Mouse (Mus musculus) brain, adult 2 months (tissue): ENCODE results near the gene Clybl.

Experiments
- DNase-seq: peaks from one replicate; pipeline ENCODE4 v3.0.0; 2011; ENCODE audit warnings: low read depth, low spot score

The Clybl gene

DNA sequence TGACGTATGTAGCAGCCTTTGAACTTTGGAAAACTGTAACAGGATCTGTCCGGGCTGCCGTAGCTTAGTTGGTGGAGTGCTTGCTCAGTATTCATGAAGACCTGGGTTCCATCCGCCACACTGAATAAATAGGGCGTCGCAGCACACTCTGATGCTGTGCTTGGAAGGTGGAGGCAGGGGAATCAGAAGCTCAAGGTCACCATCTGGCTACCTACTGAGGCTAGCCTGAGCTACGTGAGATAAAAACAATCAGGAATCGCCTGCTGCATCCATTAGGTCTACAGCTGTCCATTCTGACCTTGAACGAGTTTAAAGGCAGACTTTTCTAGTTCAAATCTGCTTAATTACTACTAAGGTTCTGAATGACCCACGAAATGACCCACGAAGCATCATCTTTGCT lies 118.8 kb downstream of the Clybl start:
- DNase-seq, result no peak

DNA sequence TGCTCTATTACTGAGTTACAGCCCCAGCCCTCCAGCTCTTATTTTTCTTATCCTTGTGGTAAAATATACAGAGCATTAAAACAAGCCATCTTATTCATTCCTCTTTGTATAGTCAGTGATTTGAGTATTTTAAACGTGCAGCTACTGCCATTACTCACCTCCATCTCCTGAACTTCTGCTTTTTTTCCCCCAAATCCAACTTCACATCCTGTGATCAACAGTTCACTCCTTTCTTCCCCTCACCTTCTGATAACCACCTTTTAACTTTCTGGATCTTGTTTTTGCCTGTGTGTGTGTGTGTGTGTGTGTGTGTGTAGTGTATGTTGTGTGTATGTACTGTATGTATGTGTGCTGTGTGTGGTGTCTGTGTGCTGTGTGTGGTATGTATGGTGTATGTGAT lies 122.3 kb downstream of the Clybl start:
- no peak for DNase-seq

DNA sequence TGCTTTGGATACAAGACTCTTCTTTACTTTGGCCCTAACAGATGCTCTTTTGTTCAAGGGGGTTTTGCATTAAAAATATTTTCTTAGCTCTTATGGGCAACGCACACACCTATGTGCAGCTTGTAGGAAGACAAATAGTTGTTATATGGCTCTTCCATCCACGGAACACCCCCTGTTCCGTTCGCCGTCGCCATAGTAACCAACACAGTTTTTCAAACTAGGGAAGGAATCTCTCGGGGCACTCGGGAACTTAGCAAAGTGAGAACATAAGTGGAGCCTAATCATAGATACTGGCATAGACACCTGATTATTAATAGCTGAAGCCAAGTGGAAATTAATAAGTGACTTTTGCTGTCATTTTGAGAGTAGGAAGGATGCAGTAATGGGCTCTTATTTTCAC lies 123.6 kb downstream of the Clybl start:
- peak; percentile 36 for DNase-seq

DNA sequence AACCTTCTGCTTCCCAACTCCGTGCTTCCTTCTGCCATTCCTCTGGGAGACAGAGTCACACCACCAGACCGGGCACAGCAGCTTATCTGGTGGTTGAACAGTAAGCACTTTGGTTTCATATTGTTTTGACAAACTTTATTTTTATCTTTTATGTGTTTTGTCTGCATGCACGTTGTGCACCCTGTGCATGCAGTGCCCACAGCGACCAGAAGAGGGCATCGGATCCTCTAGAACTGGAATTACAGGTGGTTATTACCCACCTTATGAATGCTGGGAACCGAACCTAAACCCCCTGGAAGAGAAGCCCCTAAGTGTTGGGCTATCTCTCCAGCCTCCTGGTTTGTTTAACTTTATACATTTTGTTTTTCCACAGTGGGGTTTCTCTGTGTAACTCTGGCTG lies 130.9 kb downstream of the Clybl start:
- no peak for DNase-seq

DNA sequence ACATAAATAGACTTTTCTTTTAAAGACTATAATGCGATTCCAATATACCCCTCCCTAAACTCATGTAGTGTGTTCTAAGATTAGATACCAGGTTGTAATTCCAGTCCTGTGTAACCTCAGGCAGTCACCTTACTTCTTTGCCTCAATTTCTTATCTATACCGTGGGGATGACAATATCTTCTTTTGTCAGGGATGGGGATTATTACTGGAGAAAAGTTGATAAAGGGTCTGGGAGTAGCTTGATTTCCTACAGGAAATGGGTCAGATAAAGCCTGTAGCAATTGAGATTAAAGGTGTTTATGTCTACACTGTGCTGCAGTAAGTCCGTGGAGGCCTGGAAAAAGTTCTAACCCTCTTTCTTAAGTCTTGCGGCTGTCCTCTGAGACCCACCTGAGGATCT lies 131.8 kb downstream of the Clybl start:
- DNase-seq, result no peak

DNA sequence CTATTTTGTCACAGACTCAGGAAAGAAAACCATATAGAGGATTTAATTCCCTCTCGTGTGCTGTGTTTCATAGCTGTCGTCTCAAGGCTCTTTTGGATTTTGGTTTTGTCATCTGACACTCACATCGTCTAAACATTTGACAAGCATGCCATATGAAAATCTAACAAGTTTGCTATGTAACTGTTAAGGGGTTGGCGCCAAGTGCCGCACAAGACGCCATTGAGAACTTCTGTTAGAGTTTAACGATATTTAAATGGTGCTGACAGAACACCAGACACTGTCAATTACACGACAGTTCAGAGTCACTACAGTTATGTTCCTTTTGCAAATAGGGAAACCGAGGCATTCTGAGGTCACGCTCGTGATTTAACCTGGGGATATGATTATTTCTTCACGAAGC lies 134.2 kb downstream of the Clybl start:
- DNase-seq, result no peak

DNA sequence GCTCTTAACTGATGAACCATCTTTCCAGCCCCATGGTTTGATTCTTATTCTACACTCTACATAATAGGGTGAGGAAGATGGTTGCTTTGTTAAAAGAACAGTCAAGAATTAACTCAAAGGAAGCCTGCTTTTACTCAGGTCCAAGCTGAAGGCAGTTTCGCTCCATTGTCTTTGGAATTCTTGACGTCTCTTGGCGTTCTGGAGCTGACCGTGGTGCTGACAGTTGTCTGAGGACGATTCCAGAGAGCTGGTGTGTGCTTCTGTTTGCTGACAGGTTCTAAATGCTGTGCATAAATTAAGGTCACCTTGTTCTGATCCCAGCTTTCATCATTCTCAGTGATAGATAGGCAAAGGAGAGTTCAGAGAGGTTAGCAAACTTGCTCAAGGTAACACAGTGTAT lies 140.6 kb downstream of the Clybl start:
- DNase-seq, result no peak

DNA sequence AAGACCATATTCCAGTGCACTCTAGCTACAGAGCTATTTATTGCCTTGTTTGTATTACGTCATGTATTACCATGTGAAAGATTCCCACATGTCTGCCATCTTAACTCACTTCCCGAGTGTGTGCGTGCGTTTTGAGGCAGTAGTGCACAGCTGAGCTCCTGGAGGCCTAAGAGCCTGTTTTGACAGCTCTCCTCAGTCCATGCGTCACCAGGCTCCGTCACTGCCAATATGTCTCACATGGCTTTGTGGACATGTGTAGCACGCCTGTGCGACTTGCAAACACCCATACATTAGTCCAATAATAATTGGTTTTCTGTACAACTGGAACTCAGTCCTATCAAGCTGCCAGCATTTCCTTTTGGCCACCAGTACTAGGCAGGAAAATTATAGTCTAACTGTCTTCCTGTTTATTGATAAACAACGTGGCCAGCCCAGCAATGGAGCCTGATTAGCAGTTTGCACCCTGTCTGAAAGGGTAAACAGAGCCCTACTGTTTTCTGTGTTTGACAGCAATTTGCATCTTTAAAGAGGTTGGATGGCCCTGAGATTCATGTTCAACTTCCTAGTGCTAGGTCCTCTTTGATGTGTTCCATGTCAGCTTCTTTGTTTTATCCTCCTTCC lies 142.4 kb downstream of the Clybl start:
- DNase-seq, result no peak

DNA sequence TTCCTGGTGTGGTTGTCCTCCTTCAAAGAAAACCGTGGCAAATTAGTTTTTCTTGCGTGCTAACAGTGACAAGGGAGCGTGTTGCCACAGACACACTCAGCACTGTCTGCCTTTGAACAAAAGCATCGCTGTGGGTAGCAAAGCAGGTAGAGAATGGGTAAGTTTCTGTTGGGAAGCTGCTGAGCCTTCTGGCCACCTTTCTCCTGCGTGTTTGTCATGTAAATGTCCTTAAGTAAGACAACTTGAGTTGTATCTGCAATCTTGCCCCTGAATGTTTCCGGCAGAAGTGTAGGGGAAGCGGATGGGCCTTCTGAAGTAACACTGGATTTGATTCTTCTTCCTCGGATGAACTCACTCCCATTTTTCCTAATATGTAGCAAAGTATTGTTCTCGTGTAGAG lies 148.6 kb downstream of the Clybl start:
- DNase-seq, result no peak

DNA sequence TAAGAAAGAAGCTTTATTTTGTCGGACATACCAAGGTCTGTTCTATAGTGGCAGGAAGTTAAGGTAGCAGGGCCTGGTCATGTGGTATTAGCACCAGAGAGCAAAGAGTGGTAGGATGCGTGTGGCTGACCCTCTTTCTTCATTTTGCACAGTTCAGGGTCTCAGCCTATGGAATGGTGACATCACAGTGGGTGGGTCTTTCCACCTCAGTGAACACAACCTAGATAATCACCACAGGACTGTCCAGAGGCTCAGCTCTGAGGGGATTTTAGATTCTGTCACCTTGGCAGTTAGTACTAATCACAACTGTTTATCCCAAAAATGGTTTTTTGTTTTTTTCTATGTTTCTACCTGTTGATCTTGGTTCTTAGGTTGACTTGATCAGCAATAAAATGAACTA lies 149.2 kb downstream of the Clybl start:
- DNase-seq, result no peak

DNA sequence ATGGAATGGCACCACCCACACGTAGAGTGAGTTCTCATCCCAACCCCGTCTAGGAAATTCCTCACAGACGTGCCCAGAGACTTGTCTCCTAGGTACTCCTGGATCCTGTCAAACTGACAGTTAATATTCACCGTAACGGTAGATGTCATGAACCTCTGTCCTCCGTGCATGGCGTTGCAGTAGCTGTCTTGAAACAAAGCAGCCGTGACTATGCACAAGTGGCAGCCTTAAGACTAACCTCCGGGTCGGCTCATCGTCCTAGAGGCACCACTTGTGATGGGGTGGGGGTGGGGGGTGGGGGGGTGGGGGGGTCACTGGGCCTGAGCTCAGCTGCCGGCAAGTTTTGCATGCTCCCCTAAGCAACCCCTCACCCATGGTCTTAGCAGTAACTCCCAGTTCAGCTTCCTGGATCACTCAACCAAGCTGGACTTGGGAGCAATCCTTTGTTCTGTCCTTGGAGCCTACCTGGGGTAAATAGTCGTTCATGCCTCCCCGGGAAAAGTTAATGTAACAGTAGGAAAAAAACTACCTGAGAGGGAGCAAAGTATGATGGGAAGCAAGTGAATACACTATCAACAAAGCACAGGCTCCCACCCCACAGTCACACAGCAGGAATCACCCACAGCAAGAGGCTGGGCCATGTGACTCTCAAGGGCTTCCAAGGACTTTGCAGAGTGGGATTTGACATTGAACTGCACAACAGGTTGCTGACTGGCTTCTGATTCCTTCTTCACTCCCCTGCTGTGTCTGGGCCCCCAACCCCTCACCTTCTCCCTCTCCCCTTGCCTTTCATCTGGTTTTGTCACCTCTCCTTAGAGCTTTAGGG lies 150.3 kb downstream of the Clybl start:
- no peak for DNase-seq

DNA sequence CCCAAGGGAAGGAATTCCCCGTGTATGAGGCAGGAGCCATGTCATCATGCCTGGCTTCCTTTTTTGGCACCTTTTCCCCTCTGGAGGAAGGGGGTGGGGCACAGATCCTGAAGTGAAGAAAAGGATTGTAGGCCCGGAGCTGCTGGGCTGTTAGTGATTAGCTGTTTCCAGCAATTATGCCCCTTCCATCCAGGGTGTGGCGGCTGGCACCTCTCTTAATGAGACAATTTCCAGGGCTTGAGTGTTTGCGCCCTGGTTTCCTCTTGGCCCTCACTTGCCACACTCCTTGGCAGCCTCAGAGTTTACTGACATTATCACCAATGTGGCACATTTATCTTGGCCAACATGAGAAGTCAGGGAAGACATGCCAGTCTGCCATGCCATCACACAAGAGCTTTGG lies 155.5 kb downstream of the Clybl start:
- peak; percentile 56 for DNase-seq

DNA sequence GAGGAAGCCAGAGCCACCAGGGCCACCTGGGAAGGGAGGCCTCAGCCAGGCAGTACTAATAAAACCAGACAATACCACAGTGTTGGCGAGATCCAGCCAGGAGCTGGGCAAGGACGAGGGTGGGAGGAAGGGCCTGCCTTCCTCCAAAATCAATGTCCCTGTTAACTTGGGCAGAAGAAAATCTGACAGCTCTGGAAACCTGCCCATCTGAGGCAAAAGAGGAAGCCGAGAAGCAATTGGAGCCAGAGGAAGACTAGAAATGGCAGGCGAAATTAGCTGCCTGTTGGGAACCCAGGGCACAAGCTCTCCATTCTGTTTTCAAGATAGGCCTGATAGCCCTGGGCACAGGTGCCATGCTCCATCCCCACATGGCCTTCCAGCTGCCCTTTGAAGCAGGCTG lies 157.3 kb downstream of the Clybl start:
- DNase-seq, result peak; percentile 98

DNA sequence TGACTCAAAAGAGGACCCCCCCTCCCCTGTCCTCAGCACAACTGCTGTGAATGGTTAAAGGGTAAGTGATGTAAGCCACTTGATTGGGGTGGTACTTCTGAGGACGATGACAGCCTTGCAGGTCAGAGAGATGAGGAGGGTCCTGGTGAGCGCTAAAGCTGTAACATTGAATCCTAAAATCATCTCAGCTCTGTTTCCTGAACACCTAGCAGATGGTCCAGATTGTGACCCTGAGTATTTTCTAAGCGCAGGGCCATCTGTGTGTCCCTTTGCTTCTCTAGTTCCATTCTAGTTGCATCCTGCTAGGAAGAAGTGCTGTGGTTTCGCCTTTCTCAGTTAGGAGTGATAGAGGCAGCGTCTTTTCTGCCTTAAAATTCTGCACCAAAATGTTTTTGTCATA lies 158.6 kb downstream of the Clybl start:
- DNase-seq, result peak; percentile 83

DNA sequence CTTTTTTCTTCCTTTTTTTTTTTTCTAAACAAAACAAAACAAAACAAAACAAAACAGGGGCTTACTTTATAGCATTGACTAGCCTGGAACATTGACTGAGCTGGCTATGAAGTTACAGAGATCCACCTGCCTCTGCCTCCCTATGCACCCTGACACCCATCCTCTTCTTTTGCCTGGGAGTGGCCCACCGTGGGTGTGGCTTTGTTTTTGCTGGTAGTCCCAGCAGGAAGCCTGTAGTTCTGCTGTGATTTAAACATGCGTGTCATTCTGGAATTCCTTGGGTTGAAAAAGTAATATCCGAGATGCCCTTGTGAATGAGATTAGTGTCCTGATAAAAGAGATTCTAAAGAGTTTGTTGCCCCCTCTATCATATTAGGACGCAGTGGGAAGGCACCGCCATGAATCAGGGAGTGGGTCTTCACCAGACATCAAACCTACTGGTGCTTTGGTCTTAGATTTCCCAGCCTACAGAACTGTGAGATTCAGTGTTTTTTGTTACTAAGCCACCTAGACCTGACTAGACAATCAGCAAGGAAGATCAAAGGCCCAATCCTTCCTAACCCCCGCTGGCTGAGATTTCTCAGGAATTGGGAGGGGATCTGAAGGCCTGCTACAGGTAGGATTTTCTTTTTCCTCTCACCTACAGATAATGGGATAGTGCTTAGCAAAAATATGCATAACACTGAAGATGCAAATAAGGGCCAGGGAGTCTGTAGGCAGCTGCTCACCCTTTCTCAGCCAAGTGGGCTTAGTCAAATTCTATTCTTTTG lies 160.3 kb downstream of the Clybl start:
- DNase-seq, result no peak

DNA sequence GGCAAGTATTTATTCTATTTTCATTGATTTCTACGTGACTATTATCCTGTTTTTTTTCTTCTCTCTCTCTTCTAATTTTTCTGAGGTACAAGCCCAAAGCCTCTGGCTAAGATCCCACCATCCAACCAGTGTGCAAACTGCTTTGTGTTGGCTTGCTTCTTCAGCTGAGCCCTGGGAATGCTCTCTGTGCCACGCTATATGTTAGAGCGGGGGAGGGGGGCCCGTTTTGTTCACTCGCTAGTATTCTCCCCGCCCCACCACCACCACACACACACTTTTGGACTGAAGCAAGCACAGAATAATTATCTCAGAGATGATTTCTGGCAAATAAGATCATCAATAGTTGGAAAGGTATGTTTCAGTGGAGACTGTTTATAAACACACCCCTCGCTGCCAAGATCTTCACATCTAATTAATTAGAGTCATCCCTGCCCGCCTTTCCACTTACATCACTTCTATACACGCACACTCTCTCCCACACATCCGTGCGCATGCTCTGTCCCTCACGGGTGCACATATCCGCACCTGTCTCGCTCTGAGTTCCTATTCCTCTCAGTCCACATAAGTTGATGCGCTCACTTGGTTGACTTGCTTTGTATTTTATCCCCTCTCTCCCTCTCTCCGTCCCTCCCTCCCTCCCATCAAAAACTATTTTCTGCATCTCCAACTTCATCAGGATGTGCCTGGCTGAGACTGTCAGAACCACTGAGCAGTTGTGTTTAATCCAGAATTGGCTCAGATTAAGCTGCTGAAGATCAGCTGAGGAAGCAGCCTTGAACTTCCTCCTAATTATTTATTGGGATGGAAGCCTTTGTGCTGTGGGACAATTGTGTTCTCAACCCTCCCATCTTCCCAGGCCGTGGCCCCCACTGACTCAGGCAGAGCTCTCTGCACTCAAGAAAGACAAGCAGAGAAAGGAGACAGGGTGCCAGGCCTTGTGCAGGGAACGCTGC lies 163.0 kb downstream of the Clybl start:
- peak; percentile 61 for DNase-seq

DNA sequence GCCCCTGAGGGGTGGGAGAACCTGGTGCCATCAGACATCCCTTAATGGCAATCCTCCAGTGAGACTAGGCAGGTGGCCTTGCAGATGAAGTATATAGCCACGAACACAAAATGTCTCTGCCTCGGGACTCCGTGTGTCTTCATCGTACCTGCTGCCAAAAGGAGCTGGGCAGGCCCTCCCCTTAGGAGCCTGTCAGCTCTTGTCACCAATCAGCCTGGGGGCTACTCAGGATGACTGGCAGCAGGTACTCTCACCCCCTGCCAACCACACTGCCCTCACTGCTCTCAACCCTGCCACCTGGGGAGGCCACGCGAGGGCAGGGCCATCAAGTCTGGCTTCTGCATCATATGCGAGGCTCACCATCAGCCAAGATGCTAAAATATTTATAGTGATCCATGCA lies 166.6 kb downstream of the Clybl start:
- no peak for DNase-seq

DNA sequence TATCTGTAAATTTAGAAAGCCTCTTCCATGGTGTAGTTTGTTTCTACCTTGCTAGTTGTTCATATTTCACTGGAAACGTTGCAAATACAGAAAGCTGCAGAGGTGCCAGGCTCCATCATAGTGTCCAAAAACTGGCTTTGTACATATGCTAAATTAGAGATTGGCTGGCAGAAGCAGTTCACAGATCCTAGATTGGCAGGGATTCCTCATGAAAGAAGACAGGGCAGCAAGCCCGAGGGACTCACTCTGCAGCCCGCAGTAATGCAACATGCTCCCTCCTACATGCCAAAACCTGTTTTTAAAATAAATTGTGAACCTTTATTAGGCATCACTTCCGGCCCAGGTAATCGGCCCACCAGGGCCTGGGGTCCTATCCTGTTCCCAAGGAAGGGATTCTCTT lies 167.8 kb downstream of the Clybl start:
- peak; percentile 92 for DNase-seq

DNA sequence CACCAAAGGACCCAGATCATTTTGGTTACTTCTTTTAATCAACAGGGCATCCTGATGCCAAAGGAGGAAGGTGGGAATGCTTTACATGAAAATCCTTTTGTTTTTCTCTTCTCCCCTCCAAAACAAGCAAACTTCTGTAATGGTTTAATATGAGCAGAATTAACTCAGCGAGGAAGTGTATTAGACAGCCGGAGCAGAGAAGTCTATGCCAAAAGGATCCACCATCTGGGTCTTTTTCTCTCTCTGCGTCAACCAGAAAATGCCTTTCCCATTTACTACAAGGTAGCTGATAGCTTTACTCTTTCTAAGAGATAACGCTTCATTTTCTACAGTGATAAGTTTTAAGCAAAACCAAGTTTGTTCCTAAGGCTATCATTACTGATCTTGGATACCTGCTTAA lies 168.3 kb downstream of the Clybl start:
- DNase-seq, result peak; percentile 76

DNA sequence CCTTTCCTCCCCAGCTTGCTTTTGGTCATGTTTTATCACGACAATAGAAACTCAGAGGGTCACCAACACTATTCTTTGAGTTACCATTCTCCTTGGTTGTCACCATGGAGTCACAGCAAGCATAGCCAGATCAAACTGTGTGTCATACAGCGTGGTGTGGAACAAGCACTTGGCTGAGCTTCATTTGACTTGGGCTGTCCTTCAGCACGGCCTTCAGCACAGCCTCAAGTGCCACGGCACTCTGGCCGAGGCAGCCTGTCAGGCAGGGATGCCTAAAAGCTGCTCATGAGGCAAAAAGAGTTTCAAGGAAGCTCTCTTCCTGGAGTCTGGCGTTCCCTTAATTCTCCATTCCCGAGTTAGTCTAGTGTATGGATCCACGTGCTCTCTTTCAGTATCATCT lies 169.3 kb downstream of the Clybl start:
- no peak for DNase-seq

DNA sequence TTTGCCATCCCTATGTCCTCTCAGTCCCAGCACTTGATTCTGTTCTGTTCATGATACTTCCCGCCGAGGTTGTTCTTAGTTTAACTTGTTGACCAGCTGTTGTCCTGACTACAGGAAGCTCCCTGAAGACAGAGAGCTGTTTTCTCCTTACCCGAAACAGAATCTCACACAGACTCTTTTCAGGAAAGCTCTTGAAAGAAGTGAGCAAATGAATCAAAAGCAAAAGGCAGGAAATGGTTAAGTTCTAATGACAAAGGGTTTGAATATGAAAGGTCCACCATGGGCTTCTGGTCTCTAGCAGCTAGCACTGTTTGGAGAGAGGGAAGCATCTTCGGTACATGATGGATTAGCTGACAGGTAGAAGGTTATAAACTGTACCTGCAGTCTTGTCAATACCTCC lies 175.8 kb downstream of the Clybl start:
- DNase-seq, result no peak

DNA sequence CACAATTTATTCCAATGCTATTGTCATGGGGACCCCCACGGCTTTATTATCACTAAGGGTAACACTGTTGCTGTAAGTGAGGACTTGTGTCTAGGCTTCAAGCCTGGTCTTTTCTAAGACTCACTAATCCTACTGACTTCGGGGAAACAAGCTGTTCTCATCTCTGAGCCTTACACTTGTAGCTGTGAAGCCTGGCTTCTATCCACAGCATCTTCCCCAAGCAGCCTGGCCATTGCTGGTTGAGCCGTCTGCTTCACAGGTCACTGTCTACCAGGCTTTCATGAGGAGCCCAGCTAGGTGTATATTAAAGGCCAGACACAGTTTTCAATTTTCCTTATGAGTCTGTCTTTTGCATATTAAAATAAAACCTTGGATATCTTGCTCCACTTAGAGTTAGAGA lies 177.1 kb downstream of the Clybl start:
- no peak for DNase-seq
